Mouse (Mus musculus): Measurements from ENCODE around the gene Nol11. TPM values are rescaled to one million over a fixed set of nuclear protein-coding genes. Genes with fewer than 3 reads are reported as not detected.

The Nol11 gene
- total RNA-seq, 2 experiments from 2014 or later, result 24.8 to 25.6 TPM

DNA sequence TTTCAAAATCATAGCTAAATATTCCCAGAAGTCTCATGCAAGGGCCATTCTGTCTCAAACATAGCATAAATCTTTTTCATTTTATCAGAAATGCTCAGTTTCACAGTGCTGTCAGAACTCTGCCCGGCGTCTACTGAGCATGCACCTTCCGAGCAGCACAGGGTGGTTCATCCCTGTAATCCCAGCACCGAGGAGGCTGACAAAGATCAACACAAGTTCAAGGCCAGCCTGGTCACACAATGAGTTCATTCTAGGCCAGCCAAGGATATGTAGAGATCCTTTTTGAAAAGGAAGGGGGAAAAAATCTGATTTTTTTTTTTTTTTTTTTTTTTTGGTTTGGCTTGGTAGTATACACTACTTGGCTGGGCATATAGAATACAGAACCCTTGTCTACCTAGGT lies 64.2 kb downstream of the Nol11 start:
- DNase-seq (ENCODE audit: low spot score in 2 of 2), result no peak
- intact Hi-C loops (cut with DNase I), result no loop called here

DNA sequence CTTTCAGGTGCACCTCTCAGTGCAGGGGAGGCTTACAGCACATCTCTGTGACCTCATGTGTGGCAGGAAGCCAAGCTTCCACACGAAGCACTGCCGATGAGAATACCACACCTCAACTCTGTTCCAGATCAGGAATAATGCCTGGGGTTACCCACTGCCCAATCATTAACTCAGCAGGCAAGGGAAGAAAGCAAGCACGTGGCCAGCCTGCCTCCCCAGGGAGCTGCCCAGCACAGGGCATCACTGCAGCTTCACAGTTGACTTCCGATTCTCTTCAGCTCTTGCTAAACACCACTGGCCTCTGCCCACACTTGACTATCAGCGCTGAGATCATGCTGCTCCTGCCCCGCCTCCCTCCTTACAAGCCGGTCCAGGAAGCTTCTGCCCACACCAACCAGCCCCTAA lies 64.9 kb downstream of the Nol11 start:
- DNase-seq (ENCODE audit: low spot score in 2 of 2), result peak in 1 of 2 experiments; percentile 15
- intact Hi-C loops (cut with DNase I), result no loop called here

DNA sequence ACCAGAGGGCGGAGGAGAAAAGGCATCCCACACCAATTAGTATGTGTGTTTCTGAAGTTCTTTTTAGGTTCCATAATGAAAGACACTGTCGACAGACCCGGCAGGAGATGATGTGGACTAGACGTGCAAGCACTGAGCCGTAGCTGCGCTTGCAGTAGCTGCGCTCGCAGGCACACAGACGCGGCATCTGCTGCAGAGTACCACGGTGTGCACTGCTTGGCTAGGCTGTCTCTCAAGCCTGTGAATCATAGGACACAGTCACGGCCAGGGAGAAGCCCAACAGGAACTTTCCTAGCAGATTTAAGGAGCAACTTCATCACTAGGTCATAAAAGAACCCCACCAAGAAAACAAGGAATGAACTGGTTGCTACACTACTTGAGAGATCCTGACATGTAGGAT lies 71.4 kb downstream of the Nol11 start:
- intact Hi-C loops (cut with DNase I), result no loop called here
- DNase-seq (ENCODE audit: low spot score in 2 of 2), result no peak

Other genes starting within 250 kb of the Nol11 start
- 10 to 100 TPM; 29.9 to 37.7 TPM for gene Kpna2, start 189.8 kb downstream of the Nol11 start, total RNA-seq (2021)
- gene 1810010H24Rik, start 163.7 kb downstream of the Nol11 start, total RNA-seq (2021), result 1 to 10 TPM; 2.7 to 3.8 TPM
- 10 to 100 TPM; 57.9 to 59.8 TPM for gene Bptf, start 57.3 kb downstream of the Nol11 start, total RNA-seq (2021)

Data from left cerebral cortex, postnatal 14 days (tissue).